12 mouse cellular contexts compared by ENCODE assay signal in genomic region chr1:164855700-164856099, GRCm38 (mm10). TPM values are rescaled to one million over a fixed set of nuclear protein-coding genes. Genes with fewer than 3 reads are reported as not detected.
DNase-seq lines count a peak whose midpoint lies in the region.
"Not testable (repeated sequence)": the region's sequence is repeated elsewhere in the genome, so short reads cannot be mapped to it uniquely, and the experiment has no call there.
"Had no signal": no experiment of that assay in that cellular context is flagged by ENCODE, and none has a peak within 500 bp of the region (broad histone marks: within the 10 kb centered on the region; RNA-seq: fewer than 3 reads in every experiment).

No protein-coding gene starts in this region.

- intact Hi-C loops in gastrocnemius, postnatal 14 days (cut with DNase I; ENCODE audit: low total_unique reads); heart, postnatal 36 days (cut with DNase I): not testable (repeated sequence)

- DNase-seq in MN1 (ENCODE audit: low spot score), result peak; percentile 46
- DNase-seq in adrenal gland, postnatal 36 days, result peak; percentile 78 to 80
- peak; percentile 59 for DNase-seq in cerebellum, adult 9-11 months
- peak; percentile 68 for DNase-seq in gastrocnemius, postnatal 14 days
- DNase-seq in heart, postnatal 36 days, result peak; percentile 15 to 22
- DNase-seq in kidney, postnatal 10 days, result peak; percentile 74
- DNase-seq in lung, postnatal 14 days, result peak; percentile 16
- peak; percentile 9 for DNase-seq in testis, postnatal 14 days (ENCODE audit: low spot score)

RNA-seq across cellular contexts. Expression of gene Dpt, which starts 59.3 kb away (rescaled TPM):
- 10 to 100 TPM; 28.6 to 56.9 TPM for total RNA-seq in adrenal gland, postnatal 36 days (2021)
- 10 to 100 TPM; 73.4 to 96.4 TPM for total RNA-seq in gastrocnemius, postnatal 14 days (2021)
- total RNA-seq in heart, postnatal 36 days (2021), result 100 to 1,000 TPM; 109 TPM
- total RNA-seq: G1E; hematopoietic stem cell, adult 5-6 weeks; layer of hippocampus, adult 2 months; megakaryocyte, adult 5-6 weeks had no signal

Comparison
In these comparisons a context has a peak if more than half of its experiments do, and no peak if none do; other contexts are left out.
1. Peak in every context shown above with its lines: DNase-seq.
2. DNase-seq: peak in every context shown above with its lines; median percentile 79 in adrenal gland, postnatal 36 days; 74 in kidney, postnatal 10 days; 68 in gastrocnemius, postnatal 14 days; 59 in cerebellum, adult 9-11 months; 46 in MN1; 18 in heart, postnatal 36 days; 16 in lung, postnatal 14 days; 9 in testis, postnatal 14 days.